Mouse (Mus musculus) testis, postnatal 14 days (tissue): ENCODE data around the gene Bloc1s3.
"Not testable (repeated sequence)": the region's sequence is repeated elsewhere in the genome, so short reads cannot be mapped to it uniquely, and the experiment has no call there.

Experiments
- DNase-seq: peaks from one replicate; pipeline ENCODE4 v3.0.0; 2021; ENCODE audit warnings: low spot score

Bloc1s3 gene

DNA sequence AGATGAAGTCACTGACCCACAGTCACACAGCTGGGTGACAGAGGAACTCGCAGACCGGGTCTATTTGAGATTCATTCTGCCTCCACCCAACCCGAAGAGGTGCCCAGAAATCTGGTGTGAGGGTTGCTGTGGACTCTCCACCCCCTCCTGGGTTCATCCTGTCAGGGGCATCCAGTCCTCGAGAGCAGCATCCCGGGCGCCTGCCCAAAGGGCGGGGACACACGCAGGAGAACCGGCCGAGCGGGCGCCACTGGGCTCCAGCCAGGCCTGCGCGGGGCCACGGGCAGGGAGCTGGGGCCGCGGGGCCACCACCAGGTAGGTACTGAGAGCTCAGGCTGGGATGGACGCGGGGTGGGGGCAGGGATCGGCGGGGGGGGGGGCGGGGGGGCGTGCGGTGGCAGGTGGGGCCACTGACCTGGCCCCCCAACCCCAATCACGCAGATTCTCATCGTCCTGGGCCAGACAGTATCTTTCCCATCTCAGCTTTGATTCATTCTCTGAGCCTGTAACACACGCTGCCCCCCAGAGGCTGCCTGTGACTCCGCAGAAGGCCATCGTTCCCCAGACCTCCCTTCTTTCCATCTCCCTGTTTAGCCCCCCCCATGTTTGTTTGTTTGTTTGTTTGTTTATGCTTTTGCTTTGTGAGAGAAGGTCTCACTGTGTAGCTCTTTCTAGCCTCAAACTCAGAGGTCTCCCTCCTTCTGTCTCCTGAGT is 9.6 kb upstream of the Bloc1s3 start, which contains the start of gene Nkpd1:
Gene Nkpd1 (plus strand): TSS at position 187 of the 714 bp plus-strand sequence.
- no peak for DNase-seq

DNA sequence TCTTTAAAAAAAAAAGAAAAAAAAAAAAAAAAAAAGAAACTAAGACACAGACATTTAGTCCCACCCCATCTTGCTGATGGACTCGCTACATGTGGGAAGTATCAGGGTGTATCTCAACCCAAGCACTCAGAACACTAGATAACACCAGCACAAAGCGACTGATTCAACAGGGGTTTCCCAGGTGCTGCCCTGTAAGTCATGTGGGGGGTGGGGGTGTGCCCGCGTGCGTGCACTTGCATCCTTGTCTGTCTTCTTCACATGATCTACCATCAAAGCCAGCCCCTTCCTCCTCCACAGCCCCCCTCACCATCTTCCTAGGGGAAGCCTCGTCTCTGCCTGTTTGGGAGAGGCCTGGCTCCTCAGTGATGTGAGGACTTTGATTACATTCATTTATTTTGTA is 4.2 kb upstream of the Bloc1s3 start:
- no peak for DNase-seq

DNA sequence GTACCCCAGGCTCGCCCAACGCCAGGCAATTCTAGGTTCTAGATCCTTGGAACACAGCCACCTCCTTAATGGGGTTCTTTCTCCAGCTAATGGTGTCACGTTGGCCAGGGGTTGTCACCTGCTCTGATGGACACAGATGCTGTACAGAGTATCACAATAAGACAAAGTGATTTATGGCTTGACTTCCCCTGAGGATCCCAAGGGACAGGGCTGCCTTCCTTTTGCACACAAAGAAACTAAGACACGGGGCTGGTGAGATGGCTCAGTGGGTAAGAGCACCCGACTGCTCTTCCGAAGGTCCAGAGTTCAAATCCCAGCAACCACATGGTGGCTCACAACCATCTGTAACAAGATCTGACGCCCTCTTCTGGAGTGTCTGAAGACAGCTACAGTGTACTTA is 3.8 kb upstream of the Bloc1s3 start:
- DNase-seq: not testable (repeated sequence)

DNA sequence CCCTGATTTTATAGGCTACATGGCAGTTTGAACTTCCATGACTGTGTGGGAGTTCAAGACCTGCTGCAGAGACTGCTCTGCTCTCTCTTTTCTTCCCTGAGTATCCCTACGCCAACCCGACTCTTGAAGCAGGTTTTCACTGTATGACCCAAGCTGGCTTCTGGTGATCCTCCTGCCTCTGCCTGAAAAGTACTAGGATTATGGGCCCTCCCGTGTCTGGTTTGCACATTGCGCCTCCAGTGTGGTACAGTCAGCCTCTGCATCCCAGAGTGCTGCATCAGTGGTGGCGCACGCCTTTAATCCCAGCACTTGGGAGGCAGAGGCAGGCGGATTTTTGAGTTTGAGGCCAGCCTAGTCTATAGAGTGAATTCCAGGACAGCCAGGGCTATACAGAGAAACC is 1.6 kb upstream of the Bloc1s3 start:
- no peak for DNase-seq

DNA sequence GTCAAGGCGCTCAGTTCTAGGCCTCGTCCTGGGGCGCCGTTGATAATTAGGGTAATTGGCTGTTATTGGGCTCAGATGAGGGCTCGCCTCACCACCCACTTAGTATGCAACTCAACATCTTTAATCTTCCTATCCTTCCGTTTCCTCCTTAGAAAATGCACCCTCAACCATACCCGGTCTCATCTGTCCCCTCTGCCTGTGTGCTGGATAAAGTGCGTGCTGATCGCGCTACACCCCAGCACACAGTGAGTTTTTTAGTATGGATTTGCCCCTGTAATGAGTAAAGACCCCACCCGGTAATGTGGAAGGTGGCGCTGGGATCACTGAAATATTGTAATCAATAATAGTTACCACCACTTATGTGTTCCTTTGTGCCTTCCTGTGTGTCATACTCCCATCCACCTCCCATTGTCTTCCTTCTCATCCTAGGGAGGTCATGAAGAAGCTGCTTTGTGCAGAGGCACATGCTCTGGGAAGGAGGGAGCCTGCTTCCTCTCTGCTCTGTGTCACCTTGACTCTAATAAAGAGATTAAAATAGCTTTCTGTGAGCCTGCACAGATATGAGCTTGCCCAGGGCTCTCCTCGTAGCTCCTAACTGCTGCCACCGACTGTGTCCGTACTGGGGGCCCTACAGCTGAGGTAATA is 879 bp upstream of the Bloc1s3 start:
- DNase-seq: no peak

DNA sequence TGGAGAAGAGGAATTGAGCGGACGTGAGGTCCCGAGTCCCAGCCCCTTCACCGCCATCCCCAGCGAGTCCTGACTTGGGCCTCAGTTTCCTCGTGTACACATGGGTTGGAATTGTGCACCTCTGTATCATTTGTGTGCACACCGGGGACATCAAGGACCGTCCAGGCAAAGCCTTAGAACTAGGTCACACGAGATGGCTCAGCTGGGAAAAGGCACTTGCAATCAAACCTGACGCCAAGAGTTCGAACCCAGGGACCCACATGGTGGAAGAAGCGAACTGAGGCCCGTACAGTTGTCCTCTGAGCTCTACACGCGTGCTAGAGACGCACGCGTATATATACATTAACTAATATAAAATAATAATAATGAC is 570 bp downstream of the Bloc1s3 start:
- no peak for DNase-seq

DNA sequence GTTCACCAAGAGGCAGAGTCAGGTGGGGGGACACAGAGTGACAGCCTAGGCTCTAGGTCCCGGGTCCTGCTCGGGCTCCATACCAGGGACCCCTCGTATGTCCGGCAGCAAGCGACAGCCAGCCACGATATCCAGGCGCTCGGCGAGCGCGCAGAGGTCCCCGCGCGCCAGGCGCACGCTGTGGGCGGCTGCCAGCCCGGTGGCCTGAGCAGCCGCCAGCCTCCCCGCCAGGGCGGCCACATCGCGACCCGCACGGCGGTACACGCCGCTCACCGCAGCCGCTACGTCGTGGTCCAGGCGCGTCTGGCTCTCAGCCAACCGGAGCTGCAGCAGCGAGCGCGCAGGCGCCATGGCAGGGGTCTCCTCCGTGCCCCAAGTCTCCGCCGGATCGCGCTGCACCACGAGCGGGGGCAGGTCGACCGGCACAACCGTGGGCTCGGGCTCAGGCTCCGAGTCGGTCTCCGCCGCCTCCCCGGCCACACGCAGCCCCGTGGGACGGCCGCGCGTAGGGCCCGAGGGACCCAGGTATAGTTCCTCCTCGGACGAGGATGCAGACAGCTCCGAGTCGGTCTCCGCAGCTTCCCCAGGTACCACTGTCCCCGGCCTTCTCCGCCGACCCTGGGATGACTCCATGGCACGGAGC is 1.1 kb downstream of the Bloc1s3 start:
- peak; percentile 60 for DNase-seq

DNA sequence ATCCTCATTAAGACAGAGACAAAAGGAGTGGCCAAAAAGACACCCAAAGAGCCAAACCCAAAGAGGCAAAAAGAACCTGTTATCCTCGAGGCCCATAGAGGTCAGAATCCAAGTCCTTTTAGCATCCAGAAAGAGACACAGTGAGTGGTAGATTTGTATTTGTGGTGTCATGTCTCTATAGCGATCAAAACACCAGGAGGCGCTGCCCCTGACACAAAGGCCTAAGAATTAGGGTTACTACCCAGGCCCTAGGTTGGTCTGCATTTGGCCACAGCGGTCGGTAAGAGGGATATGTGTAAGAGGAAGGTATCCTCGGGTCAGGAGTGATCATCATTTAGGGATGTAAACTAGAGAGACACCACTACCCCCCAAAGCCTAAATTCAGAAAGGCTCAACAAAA is 1.8 kb downstream of the Bloc1s3 start:
- no peak for DNase-seq

DNA sequence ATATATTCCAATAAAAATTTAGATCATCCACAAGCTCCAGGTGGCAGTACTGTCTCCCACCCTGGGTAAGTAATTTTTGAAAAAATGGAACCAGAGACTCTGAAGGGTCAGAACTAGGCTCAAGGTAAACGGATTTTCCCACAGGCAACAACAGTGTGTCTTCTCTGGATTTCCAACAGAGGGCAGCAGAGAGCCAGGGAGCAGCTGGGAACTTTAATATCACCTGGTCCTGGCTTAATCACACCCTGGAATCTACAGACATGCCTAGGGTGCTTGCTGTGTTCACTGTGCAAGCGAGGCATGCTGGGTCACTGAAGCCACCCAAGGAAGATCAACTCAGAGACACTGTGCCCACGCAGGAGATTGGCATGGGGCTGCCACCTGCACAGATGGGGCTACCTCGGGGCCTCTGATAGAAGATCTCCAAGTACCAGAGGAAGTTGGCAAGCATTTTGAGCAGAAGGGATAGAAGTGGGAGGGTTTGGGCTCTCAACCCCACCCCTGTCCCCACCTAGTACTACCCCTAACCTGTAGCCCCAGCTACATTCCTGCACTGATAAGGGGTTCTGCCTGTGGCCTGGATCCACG is 4.6 kb downstream of the Bloc1s3 start:
- DNase-seq: no peak

DNA sequence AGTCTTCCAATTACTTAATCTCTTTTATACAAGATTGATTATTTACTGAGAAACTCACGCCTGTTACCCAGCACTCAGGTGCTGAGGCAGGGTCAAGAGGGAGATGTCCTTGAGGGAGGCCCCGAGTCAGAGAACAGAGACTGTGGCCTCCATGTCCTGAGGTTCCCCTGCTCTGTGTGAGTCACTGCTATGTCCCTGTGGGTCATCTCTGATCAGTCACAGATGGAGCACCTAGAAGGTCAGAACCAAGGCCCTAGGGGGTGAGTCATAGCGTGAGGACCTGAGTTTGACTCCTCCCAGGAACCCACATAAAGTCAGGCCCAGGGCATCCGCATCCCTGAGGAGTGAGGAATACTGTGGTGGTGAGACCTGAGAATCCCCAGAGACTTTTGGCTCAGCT is 6.5 kb downstream of the Bloc1s3 start:
- no peak for DNase-seq

DNA sequence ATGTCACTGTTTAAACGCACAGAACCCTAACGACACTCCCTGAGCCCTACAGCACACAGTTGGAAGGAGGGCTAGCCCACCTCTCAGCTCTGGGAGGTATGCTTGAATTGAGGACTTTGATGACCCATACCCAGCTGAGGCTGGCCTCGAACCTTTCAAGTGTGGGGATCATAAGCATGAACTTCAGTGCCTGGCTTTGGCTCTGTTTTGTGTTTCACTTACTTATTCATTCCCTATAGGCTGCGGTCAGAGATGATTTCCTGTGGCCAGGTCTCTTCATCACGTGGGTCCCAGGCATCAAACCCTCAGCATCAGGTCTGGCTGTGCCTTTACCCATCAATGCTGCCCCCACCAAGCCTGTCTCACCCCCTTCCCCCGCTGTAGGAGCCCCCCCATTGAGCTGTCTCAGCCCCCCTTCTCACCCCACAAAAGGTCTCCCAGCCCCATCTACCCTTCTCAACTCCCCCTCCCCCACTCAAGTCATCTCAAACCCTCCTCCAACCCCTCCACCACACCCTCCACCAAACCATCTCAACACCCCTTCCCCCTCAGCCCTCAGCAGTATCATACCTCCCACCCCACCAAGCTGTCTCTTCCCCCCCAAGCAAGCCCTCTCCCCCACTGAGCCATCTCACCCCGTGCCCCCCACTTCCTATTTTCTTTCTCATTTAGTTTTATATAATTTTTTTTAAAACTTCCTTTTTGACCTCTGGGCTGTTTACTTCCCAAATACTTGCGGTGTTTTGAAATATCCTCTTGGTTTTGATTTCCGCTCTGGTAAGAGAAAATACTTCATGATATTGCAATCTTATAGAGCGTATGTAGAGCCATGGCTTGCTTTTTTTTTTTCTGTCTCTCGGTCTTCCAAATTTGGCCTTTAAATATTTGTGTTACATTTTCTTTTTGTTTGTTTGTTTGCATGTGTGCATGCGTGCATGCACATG is 7.5 kb downstream of the Bloc1s3 start:
- DNase-seq: no peak

DNA sequence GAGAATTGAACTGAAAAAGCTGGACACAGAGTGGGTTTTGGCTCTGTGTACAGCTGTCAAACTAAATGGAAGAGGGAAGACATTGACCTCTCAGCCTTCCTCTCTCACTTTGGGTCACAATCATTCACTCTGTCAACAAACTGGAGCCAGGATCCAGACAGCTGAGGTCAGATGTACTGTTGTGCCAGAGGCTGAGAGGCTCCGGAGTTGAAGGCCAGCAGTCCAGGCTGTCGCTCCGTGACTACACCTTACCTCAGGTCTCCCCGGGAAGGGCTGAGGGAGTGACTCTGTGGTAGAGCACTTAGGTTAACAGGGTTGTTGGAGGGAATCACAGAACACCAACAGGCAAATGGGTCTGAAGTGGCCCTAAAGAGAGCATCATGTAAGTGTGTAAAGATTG is 9.8 kb downstream of the Bloc1s3 start:
- DNase-seq: no peak

DNA sequence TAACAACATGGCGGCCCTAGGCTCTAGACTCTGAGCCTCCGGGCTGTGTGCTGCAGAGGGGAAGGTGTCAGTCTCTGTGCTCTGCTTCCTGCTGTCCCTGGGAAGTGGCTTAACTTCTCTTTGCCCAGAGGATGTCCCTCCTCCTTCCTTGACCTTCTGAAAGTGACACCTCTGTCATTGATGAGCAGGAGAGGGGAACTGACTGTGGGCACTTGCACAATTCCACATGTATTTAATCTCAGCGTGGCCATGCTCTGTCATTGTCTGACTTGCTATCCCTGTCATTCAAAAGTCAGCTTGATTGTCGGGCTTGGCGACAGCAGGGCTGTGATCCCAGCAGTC is 12.0 kb downstream of the Bloc1s3 start:
- no peak for DNase-seq

DNA sequence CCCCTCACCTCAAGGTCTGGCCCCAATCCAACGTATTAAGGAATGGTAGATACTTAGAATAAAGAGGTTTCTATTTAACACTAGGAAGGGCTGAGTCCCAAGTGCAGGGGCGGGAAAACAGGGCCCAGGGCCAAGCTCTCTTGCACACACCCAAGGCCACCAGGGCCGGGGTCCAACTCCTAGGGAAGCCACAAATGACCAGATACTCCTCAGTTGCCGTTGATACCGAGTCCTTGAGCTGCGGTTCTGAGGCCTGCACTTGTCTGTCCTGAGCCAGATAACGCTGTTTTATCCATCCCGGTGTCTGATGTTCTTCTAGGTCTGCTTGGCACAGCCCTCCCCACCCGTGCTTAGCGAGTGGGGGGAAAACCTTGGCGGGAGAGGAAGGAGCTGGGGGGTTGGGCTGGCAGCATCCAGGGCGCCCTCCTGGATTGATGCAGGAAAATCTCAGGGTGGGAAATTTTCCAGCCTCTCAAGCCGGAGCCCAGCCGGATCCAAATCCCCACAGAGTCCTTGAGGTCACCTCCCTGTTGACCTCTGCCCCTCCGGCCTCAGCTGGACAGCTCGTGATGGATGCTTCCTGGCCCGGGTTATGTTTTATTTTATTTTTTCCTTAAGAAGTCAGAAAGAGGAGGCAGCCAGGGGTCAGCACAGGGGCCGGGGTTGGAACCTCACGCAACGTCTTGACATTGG is 12.5 kb downstream of the Bloc1s3 start:
- peak; percentile 90 for DNase-seq

DNA sequence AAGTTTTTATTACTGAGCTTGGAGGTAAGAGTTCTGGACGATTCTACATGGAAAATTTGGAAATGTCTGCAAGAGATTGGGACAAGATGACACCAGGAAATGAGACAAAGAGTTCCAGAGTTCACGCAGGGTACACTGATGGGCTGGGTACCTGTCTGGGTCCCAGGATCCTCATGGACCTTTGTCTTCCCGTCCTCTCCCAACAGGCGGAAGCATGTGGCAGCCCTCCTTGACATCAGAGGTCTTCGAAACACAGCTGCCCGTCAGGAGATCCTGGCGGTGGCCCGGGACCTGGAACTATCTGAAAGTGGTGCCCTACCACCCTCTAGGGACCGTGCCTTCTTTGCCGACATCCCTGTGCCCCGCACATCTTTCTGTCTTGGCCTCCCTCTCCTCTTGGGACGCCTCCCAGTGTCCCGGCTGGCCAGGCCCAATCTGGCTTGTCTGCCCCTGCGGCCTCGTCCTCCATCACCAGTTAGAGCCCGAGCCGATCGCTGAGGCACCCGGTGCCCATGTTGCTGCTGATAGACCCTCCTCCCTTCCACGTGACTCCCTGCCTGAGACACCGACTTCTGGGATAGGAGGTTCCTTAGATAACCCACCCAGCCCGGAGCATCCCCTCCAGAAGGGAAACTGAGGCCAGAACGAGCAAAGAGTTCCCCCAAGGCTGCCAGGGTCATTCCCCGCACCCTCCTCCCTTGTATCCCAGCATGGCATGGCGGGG is 13.3 kb downstream of the Bloc1s3 start:
- DNase-seq: no peak

DNA sequence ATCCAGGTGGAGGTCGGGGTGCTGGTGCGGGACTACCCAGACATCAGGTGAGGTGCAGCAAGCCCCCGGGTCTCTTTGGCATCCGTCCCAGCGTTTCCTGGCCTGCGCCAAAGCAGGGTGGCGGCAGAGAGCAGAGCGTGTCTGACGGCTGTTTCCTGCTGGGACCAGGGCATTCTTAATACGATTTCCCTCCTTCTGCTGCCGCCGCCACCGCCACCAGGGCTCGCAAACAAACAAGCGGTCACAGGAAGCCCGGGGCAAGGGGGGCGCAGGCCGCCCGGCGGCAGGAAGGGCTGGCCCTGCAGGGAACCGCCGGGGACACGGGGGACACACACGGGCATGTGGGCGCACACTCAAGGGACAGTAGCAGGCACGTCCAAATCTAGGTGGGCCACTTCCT is 16.4 kb downstream of the Bloc1s3 start:
- no peak for DNase-seq

DNA sequence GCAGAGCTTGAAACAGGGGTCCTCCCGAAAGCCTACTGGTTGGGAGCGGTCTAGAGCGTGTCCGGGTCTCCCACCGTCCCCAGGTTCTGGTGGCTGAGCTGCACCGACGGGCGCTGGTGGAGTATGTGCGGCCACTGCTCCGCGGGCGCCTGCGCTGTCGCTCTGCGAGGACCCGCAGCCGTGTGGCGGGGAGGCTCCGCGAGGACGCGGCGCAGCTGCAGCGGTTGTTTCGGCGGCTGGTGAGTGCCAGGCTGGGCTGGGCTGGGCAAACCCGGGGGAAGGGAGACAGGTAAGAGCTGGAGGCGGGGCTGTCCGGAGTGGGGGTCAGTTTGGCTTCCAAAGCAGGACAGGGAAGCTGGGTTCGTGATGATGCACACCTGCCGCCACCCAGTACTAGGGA is 18.6 kb downstream of the Bloc1s3 start:
- no peak for DNase-seq

DNA sequence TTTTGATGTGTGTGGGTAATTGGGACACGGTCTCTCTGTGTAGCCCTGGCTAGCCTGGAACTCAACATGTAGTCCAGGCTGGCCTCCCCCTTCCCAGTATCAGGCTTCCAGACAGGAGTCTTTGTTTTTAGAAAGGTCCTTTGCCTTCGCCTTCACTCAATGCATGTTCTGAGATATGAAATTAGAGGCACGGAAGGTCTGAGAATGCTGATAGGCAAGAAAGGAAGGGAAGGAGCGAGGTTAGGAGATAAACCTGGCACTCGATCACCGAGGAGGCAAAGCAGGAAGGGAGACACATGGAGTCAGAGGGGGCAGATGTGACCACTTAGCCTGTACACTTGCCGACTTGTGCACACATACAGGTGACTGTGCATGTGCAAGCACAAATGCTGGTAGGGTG is 21.6 kb downstream of the Bloc1s3 start:
- DNase-seq: no peak

DNA sequence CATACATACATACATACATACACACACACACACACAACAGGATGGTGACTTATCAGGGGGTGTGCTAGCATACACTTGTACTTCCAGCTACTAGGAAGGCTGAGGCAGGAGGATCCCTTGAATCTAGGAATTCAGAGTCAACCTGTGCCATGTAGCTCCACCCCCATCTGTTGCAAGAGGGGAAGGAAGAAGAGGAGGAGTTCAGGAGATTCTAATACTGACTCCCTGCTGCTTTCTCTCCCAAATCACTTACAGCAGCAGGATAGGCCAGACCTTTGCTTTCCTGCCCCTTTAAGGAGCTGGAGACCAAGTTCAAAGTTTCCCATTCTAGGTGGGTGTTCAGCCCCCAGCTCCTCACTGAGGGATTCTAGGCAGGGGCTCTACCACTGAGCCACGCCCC is 22.7 kb downstream of the Bloc1s3 start:
- DNase-seq: no peak

DNA sequence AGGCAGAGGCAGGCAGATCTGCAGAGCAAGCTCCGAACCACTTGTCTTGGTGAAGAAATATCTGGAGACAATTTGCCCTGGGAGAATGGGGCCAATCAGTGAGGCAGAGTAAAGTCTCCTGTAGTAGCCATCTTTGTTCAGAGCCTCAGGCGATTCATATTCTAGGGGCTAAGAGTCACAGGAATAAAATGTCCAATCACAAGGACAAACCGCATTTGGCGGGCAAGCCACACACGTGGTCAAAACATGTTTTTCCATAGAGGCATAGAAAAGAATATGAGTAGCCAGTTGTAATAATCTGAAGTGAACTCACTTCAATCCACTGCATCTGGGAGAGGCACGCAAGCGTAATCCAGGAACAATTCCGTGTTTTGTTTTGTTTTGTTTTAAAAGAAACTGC is 24.9 kb downstream of the Bloc1s3 start:
- DNase-seq: no peak
